Mouse (Mus musculus) liver, adult (tissue): Measurements from ENCODE around the gene 0610037L13Rik.
A peak's percentile ranks its signal among the peaks of the same experiment; 100 is the strongest.

Experiments used
- GATA4 ChIP-seq: IDR thresholded peaks from 2 replicates; pipeline ENCODE4 v1.6.1; 2014; ENCODE audit warnings: mild to moderate bottlenecking, low read length; ENCODE audit not compliant: insufficient replicate concordance

Gene 0610037L13Rik

GRCm38 (mm10) chr4:107892663-107893062, 3.0 kb downstream of the 0610037L13Rik start:
- no peak for TF ChIP-seq GATA4

GRCm38 (mm10) chr4:107899211-107899927, 9.8 kb downstream of the 0610037L13Rik start:
- no peak for TF ChIP-seq GATA4

- TF ChIP-seq GATA4, result no peak
Measured at GRCm38 (mm10) chr4:107900206-107900605, 10.6 kb downstream of the 0610037L13Rik start.

GRCm38 (mm10) chr4:107904252-107904651, 14.6 kb downstream of the 0610037L13Rik start:
- no peak for TF ChIP-seq GATA4

- no peak for TF ChIP-seq GATA4
Measured at GRCm38 (mm10) chr4:107906561-107906960, 16.9 kb downstream of the 0610037L13Rik start.

- TF ChIP-seq GATA4, result no peak
Measured at GRCm38 (mm10) chr4:107910020-107910419, 20.4 kb downstream of the 0610037L13Rik start.

- TF ChIP-seq GATA4, result no peak
Measured at GRCm38 (mm10) chr4:107920336-107920735, 30.7 kb downstream of the 0610037L13Rik start.

GRCm38 (mm10) chr4:107921152-107921695, 31.6 kb downstream of the 0610037L13Rik start:
- TF ChIP-seq GATA4, result no peak

GRCm38 (mm10) chr4:107921952-107922351, 32.3 kb downstream of the 0610037L13Rik start:
- peak; percentile 48; the same call in 1 of the 2 replicates for TF ChIP-seq GATA4

GRCm38 (mm10) chr4:107923145-107923802, 33.7 kb downstream of the 0610037L13Rik start, which contains the start of gene Cpt2:
Gene Cpt2, minus strand, starts transcription at chr4:107923610.
- peak; percentile 90; the same call in 1 of the 2 replicates for TF ChIP-seq GATA4

- no peak for TF ChIP-seq GATA4
Measured at GRCm38 (mm10) chr4:107923803-107924194, 34.2 kb downstream of the 0610037L13Rik start.

GRCm38 (mm10) chr4:107928269-107928668, 38.7 kb downstream of the 0610037L13Rik start:
- no peak for TF ChIP-seq GATA4

- TF ChIP-seq GATA4, result no peak
Measured at GRCm38 (mm10) chr4:107928726-107929125, 39.1 kb downstream of the 0610037L13Rik start.

- TF ChIP-seq GATA4, result no peak
Measured at GRCm38 (mm10) chr4:107931453-107931852, 41.8 kb downstream of the 0610037L13Rik start.

GRCm38 (mm10) chr4:107933239-107933638, 43.6 kb downstream of the 0610037L13Rik start:
- no peak for TF ChIP-seq GATA4

GRCm38 (mm10) chr4:107935254-107935653, 45.6 kb downstream of the 0610037L13Rik start:
- TF ChIP-seq GATA4, result no peak

- TF ChIP-seq GATA4, result no peak
Measured at GRCm38 (mm10) chr4:107937338-107937737, 47.7 kb downstream of the 0610037L13Rik start.

GRCm38 (mm10) chr4:107938124-107938523, 48.5 kb downstream of the 0610037L13Rik start:
- TF ChIP-seq GATA4, result no peak
